Mouse (Mus musculus): ENCODE measurements around the gene Stk33. TPM values are rescaled to one million over a fixed set of nuclear protein-coding genes. Genes with fewer than 3 reads are reported as not detected.
"Not testable (repeated sequence)": the region's sequence is repeated elsewhere in the genome, so short reads cannot be mapped to it uniquely, and the experiment has no call there.

The Stk33 gene
- polyA plus RNA-seq, 1 experiment = 0.90 TPM

DNA sequence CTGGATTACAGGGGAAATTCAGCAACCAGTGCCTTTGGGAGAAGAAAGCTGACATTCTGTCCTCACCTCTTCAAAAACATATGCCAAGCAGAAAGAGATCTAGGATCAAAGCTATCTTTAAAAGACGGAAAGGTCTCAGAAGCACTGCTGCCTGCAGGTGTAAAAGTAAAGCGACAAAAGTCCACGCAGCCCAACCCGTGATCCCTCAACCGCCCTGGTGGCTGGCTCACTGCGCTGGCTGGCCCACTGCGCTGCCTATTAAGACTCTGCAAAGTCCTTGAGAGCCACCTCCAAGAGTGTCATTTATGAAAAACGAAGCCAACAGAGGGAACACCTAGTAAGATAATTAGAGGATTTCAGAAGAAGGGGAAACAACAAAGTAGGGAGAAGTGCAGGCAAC, 16.1 kb downstream of the Stk33 start:
- 88% methylated on average over 8 of the region's 8 CpGs for WGBS
- Histone ChIP-seq H3K27me3 (ENCODE audit: control insufficient read depth, insufficient read depth, low read length) (no peaks in the 10 kb centered on the region), H3K4me3 (replicated peaks; ENCODE audit: insufficient read depth, low read depth, low read length) (no peak overlapping the region), H3K27ac (ENCODE audit: insufficient read depth, low read length) (no peak overlapping the region), H3K4me1 (ENCODE audit: control insufficient read depth, insufficient read depth, low read length) (no peaks in the 10 kb centered on the region)
- TF ChIP-seq CTCF (IDR thresholded peaks at IDR 0.05; ENCODE audit: borderline replicate concordance, insufficient read depth, low read depth, low read length) = no peak
- TF ChIP-seq POLR2A (IDR thresholded peaks at IDR 0.05; ENCODE audit: borderline replicate concordance, insufficient read depth, low read length) = no peak
- no peak for DNase-seq

DNA sequence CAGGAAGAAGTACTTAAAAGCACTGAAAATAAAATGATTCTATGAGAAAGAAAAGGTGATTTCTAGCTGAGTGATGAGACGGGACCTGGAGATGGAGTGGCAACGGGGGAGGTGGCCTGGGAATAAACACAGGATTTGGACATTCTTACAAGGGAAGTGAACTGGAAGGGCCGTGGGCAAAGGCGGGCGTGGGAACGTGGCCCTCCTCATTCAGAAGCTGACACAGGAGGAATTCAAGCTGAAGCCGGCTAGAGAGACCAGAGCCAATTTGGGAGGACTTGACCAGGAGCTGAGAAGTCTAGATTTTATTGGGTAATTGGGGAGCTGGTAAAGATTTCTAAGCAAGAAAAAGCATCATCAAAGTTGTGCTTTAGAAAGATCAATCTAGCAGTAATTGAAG, 33.4 kb downstream of the Stk33 start:
- no peaks in the 10 kb centered on the region for H3K27me3 ChIP-seq (ENCODE audit: control insufficient read depth, insufficient read depth, low read length)
- 65% methylated on average over 7 of the region's 7 CpGs for WGBS
- H3K27ac ChIP-seq (ENCODE audit: insufficient read depth, low read length) = no peak overlapping the region
- TF ChIP-seq CTCF (IDR thresholded peaks at IDR 0.05; ENCODE audit: borderline replicate concordance, insufficient read depth, low read depth, low read length) (no peak), POLR2A (IDR thresholded peaks at IDR 0.05; ENCODE audit: borderline replicate concordance, insufficient read depth, low read length) (no peak)
- H3K4me3 ChIP-seq (replicated peaks; ENCODE audit: insufficient read depth, low read depth, low read length) = no peak overlapping the region
- no peak for DNase-seq
- H3K4me1 ChIP-seq (ENCODE audit: control insufficient read depth, insufficient read depth, low read length) = no peaks in the 10 kb centered on the region

DNA sequence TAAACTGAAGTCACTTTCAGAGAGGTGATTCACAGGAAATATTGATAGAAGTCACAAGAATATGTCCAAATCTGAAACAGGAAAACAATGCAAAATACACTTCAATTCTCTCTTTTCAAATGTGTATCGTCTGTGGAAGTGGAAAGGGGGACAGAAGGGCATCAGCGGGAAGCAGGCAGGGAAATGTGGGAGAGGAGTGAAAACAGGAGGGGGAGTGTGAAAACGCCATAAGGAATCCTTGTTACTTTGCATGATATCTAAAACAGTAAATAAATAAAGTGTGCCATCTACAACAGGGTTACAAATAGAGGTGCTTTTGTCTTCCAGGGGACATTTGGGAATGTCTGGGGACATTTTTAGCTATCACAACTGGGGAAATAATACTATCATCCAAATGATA, 39.6 kb downstream of the Stk33 start:
- TF ChIP-seq POLR2A (IDR thresholded peaks at IDR 0.05; ENCODE audit: borderline replicate concordance, insufficient read depth, low read length) = no peak
- no peak for TF ChIP-seq CTCF (IDR thresholded peaks at IDR 0.05; ENCODE audit: borderline replicate concordance, insufficient read depth, low read depth, low read length)
- 20% methylated on average over 3 of the region's 3 CpGs for WGBS
- DNase-seq = peak; percentile 63 to 80
- Histone ChIP-seq H3K4me1 (ENCODE audit: control insufficient read depth, insufficient read depth, low read length) (peaks cover 6% of the 10 kb centered on the region; the same call in 1 of the 2 replicates), H3K4me3 (replicated peaks; ENCODE audit: insufficient read depth, low read depth, low read length) (no peak overlapping the region), H3K27me3 (ENCODE audit: control insufficient read depth, insufficient read depth, low read length) (no peaks in the 10 kb centered on the region), H3K27ac (ENCODE audit: insufficient read depth, low read length) (no peak overlapping the region)

DNA sequence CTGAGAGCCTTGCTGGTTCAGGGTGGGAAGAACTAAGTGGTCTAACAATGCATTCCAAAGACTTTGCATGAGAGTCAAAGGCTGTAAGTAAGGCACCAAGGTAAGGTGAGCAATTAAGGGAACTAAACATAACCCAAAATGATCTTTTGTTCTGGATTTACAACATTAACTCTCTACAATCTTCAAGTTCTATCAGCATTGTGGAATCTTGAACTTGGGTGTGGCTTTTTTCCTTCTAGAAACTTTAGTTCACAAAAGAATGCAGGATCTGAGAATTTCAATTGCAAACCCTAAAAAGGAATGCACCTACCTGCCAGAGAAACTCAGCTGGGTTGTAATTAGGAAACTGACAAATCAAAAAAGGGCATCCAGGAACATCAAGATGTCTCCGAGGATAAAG, 57.8 kb downstream of the Stk33 start:
- H3K27me3 ChIP-seq (ENCODE audit: control insufficient read depth, insufficient read depth, low read length) = no peaks in the 10 kb centered on the region
- 71% methylated on average over 1 of the region's 1 CpGs for whole genome bisulfite sequencing
- H3K27ac ChIP-seq (ENCODE audit: insufficient read depth, low read length) = no peak overlapping the region
- no peak overlapping the region for H3K4me3 ChIP-seq (replicated peaks; ENCODE audit: insufficient read depth, low read depth, low read length)
- TF ChIP-seq POLR2A (IDR thresholded peaks at IDR 0.05; ENCODE audit: borderline replicate concordance, insufficient read depth, low read length) = no peak
- TF ChIP-seq CTCF (IDR thresholded peaks at IDR 0.05; ENCODE audit: borderline replicate concordance, insufficient read depth, low read depth, low read length) = no peak
- H3K4me1 ChIP-seq (ENCODE audit: control insufficient read depth, insufficient read depth, low read length) = no peaks in the 10 kb centered on the region
- no peak for DNase-seq

DNA sequence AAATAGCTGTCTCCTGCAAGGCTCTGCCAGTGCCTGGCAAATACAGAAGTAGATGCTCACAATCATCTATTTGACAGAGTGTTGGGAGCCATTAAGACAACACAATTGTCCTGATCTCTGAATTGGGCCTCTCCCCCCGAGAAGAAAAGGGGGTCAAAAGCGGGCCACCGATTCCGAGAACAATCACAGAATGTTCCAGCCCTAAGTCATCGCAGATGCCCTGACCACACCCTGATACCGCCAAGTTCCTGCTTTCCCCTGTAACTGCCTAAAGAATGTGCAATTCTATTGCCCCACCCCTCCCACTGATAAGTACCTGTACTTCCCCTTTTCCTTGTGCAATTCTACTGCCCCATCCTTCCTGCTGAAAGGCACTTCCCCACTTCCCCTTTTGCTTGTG, 65.3 kb downstream of the Stk33 start:
- WGBS = 95% methylated on average over 6 of the region's 6 CpGs
- not testable (repeated sequence) for DNase-seq; H3K4me3 ChIP-seq (replicated peaks; ENCODE audit: insufficient read depth, low read depth, low read length); H3K4me1 ChIP-seq (ENCODE audit: control insufficient read depth, insufficient read depth, low read length); H3K27ac ChIP-seq (ENCODE audit: insufficient read depth, low read length); H3K27me3 ChIP-seq (ENCODE audit: control insufficient read depth, insufficient read depth, low read length)

DNA sequence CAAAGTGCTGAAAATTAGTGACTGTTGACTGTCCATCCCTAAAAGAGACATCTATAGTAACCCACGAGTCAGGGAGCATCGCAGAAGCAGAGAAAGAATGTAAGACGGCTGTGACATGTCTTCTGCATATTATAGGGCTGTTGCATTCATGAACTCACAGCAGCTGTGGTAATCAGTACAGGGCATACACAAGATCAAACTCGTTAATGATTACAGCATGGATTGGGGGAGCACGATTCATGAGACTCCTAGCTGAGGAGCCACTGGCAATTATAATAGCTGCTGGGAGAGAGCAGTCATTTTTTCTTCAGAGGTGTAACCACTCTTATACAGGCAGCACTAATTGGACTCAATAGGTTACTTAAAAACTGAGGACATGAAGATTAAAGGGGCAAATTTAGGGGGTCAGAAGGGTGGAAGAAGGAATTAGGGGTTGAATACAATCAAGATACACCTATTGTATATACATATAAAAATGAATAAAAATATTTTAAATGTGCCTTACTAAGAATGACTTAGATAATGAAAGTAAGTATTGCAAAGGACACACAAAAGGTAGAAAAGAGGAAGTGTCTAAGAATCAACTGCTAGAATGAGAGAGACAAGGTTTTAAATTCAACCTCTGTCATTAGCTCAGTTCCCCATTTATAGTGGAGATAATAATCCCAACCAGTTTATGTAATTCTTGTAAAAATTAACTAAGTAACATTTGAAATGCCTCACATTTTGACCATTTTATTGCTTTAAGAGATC, 80.3 kb downstream of the Stk33 start:
- WGBS = 79% methylated on average over 5 of the region's 5 CpGs
- no peak overlapping the region for H3K27ac ChIP-seq (ENCODE audit: insufficient read depth, low read length)
- H3K4me1 ChIP-seq (ENCODE audit: control insufficient read depth, insufficient read depth, low read length) = no peaks in the 10 kb centered on the region
- TF ChIP-seq POLR2A (IDR thresholded peaks at IDR 0.05; ENCODE audit: borderline replicate concordance, insufficient read depth, low read length) = no peak
- no peak for TF ChIP-seq CTCF (IDR thresholded peaks at IDR 0.05; ENCODE audit: borderline replicate concordance, insufficient read depth, low read depth, low read length)
- no peaks in the 10 kb centered on the region for H3K27me3 ChIP-seq (ENCODE audit: control insufficient read depth, insufficient read depth, low read length)
- H3K4me3 ChIP-seq (replicated peaks; ENCODE audit: insufficient read depth, low read depth, low read length) = no peak overlapping the region
- no peak for DNase-seq

DNA sequence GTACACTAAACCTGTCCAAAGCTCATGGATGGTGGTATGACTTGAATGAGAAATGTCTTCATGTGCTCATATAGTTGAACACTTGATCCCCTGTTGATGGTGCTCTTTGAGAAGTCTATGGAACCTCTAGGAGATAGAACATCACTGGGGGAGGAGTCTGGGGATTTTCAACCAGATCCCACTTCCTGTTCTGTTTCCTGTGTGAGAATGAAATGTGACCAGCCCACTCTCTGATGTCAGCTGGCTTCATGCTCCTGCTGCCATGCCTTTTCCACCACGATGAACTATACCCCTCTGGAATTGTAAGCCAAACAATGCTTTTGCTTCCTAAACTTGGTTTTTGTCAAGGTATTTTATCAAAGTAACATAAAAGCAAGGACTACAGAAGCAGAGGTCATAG, 81.0 kb downstream of the Stk33 start:
- Histone ChIP-seq H3K27ac (ENCODE audit: insufficient read depth, low read length) (no peak overlapping the region), H3K4me3 (replicated peaks; ENCODE audit: insufficient read depth, low read depth, low read length) (no peak overlapping the region), H3K4me1 (ENCODE audit: control insufficient read depth, insufficient read depth, low read length) (no peaks in the 10 kb centered on the region), H3K27me3 (ENCODE audit: control insufficient read depth, insufficient read depth, low read length) (no peaks in the 10 kb centered on the region)
- DNase-seq = no peak
- 82% methylated on average over 1 of the region's 1 CpGs for WGBS
- no peak for TF ChIP-seq POLR2A (IDR thresholded peaks at IDR 0.05; ENCODE audit: borderline replicate concordance, insufficient read depth, low read length)
- no peak for TF ChIP-seq CTCF (IDR thresholded peaks at IDR 0.05; ENCODE audit: borderline replicate concordance, insufficient read depth, low read depth, low read length)

DNA sequence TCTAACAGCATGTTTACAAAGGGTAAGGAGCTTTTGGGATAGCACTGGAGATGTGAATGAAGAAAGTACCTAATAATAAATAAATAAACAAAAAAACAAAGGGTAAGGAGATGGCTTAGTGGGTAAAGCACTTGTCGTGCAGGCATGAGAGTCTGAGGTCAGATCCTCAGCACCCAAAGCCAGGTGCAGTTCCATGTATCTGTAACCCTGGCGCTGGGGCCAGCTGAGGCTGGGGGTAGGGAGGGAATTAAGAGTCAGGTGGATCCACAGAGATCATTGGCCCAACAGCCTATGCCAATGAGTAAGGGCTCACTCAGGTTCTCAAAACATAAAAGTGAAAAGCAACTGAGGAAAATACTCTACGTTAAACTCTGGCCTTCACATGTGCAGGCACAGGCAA, 91.6 kb downstream of the Stk33 start:
- no peak for TF ChIP-seq CTCF (IDR thresholded peaks at IDR 0.05; ENCODE audit: borderline replicate concordance, insufficient read depth, low read depth, low read length)
- no peak for TF ChIP-seq POLR2A (IDR thresholded peaks at IDR 0.05; ENCODE audit: borderline replicate concordance, insufficient read depth, low read length)
- 88% methylated on average over 3 of the region's 3 CpGs for WGBS

More for the DNA sequence above, 91.6 kb downstream of the Stk33 start:
- no peak overlapping the region for H3K27ac ChIP-seq (ENCODE audit: insufficient read depth, low read length)
- H3K4me1 ChIP-seq (ENCODE audit: control insufficient read depth, insufficient read depth, low read length) = no peaks in the 10 kb centered on the region
- H3K27me3 ChIP-seq (ENCODE audit: control insufficient read depth, insufficient read depth, low read length) = no peaks in the 10 kb centered on the region
- no peak overlapping the region for H3K4me3 ChIP-seq (replicated peaks; ENCODE audit: insufficient read depth, low read depth, low read length)
- no peak for DNase-seq

Data from cerebellum, adult 2 months (tissue).